10 mouse cellular contexts compared by ENCODE assay signal in genomic region chr12:109748326-109749059, GRCm38 (mm10).
DNase-seq lines count a peak whose midpoint lies in the region; ATAC-seq and TF ChIP-seq lines count a peak whose summit lies in the region.
"Had no signal": no experiment of that assay in that cellular context is flagged by ENCODE, and none has a peak within 500 bp of the region (broad histone marks: within the 10 kb centered on the region; RNA-seq: fewer than 3 reads in every experiment).

No protein-coding gene starts in this region.

- no peak overlapping the region for H3K4me2 ChIP-seq in hindbrain, postnatal 0 days (ENCODE audit: low read depth, low read length)
- no peak overlapping the region for H3K4me2 ChIP-seq in embryonic facial prominence, embryonic 14.5 days (ENCODE audit: low read depth, low read length)
- H3K4me2 ChIP-seq in neural tube, embryonic 15.5 days: no peak overlapping the region
- H3K4me2 ChIP-seq in kidney, embryonic 14.5 days (replicated peaks; ENCODE audit: low read depth, low read length): no peak overlapping the region

- 86% methylated on average over 12 of the region's 12 CpGs for WGBS in hindbrain, embryonic 10.5 days
- WGBS in hindbrain, postnatal 0 days: 49% methylated on average over 12 of the region's 12 CpGs
- WGBS in embryonic facial prominence, embryonic 14.5 days: 64% methylated on average over 12 of the region's 12 CpGs
- 65% methylated on average over 12 of the region's 12 CpGs for WGBS in neural tube, embryonic 15.5 days
- WGBS in kidney, embryonic 14.5 days: 68% methylated on average over 12 of the region's 12 CpGs

- no peak overlapping the region for H3K4me3 ChIP-seq in hindbrain, embryonic 10.5 days
- no peak overlapping the region for H3K4me3 ChIP-seq in hindbrain, postnatal 0 days (ENCODE audit: low read length)
- no peak overlapping the region for H3K4me3 ChIP-seq in embryonic facial prominence, embryonic 14.5 days (ENCODE audit: low read depth, low read length)
- no peak overlapping the region for H3K4me3 ChIP-seq in neural tube, embryonic 15.5 days (replicated peaks)
- no peak overlapping the region for H3K4me3 ChIP-seq in kidney, embryonic 14.5 days (ENCODE audit: low read length)

- H3K4me1 ChIP-seq in hindbrain, embryonic 10.5 days (replicated peaks): peaks cover 61% of the 10 kb centered on the region
- no peaks in the 10 kb centered on the region for H3K4me1 ChIP-seq in hindbrain, postnatal 0 days (ENCODE audit: insufficient read depth, low read length)
- peaks cover 19% of the 10 kb centered on the region for H3K4me1 ChIP-seq in embryonic facial prominence, embryonic 14.5 days (ENCODE audit: control insufficient read depth, insufficient read depth, low read length)
- peaks cover 39% of the 10 kb centered on the region for H3K4me1 ChIP-seq in neural tube, embryonic 15.5 days
- peaks cover 15% of the 10 kb centered on the region; the same call in 1 of the 2 replicates for H3K4me1 ChIP-seq in kidney, embryonic 14.5 days (ENCODE audit: control insufficient read depth, insufficient read depth, low read length)

- no peaks in the 10 kb centered on the region for H3K27me3 ChIP-seq in hindbrain, embryonic 10.5 days (ENCODE audit: insufficient read depth, poor library complexity, severe bottlenecking)
- H3K27me3 ChIP-seq in hindbrain, postnatal 0 days (ENCODE audit: insufficient read depth, low read length): no peaks in the 10 kb centered on the region
- H3K27me3 ChIP-seq in embryonic facial prominence, embryonic 14.5 days (replicated peaks; ENCODE audit: control insufficient read depth, insufficient read depth, low read length): no peaks in the 10 kb centered on the region
- H3K27me3 ChIP-seq in neural tube, embryonic 15.5 days (replicated peaks): no peaks in the 10 kb centered on the region
- H3K27me3 ChIP-seq in kidney, embryonic 14.5 days (ENCODE audit: control insufficient read depth, insufficient read depth, low read length): no peaks in the 10 kb centered on the region; the same call in 1 of the 2 replicates
- H3K27me3 ChIP-seq: CH12.LX had no signal

- no peaks in the 10 kb centered on the region for H3K9me3 ChIP-seq in hindbrain, embryonic 10.5 days
- no peaks in the 10 kb centered on the region for H3K9me3 ChIP-seq in hindbrain, postnatal 0 days (ENCODE audit: low read length)
- H3K9me3 ChIP-seq in embryonic facial prominence, embryonic 14.5 days (ENCODE audit: control insufficient read depth, low read length): no peaks in the 10 kb centered on the region
- H3K9me3 ChIP-seq in neural tube, embryonic 15.5 days (replicated peaks): no peaks in the 10 kb centered on the region
- H3K9me3 ChIP-seq in kidney, embryonic 14.5 days (ENCODE audit: control insufficient read depth, low read length): no peaks in the 10 kb centered on the region

- TF ChIP-seq CTCF in hindbrain, postnatal 0 days (IDR thresholded peaks at IDR 0.05; ENCODE audit: low read depth): no peak

- no peak for DNase-seq in hindbrain, embryonic 10.5 days (ENCODE audit: low spot score)
- no peak for DNase-seq in hindbrain, postnatal 0 days (ENCODE audit: low spot score)
- peak; percentile 34 for DNase-seq in embryonic facial prominence, embryonic 14.5 days (ENCODE audit: low spot score)
- peak; percentile 79 to 81 for DNase-seq in layer of hippocampus, adult 8-10 months (ENCODE audit: low spot score in 2 of 2)
- DNase-seq in embryo, embryonic 10 days (ENCODE audit: low spot score): no peak
- no peak for DNase-seq in liver
- DNase-seq: adrenal gland, adult 2 months had no signal

- no peak for ATAC-seq in hindbrain, postnatal 0 days
- ATAC-seq in embryonic facial prominence, embryonic 14.5 days (ENCODE audit: low read depth): no peak
- no peak for ATAC-seq in neural tube, embryonic 15.5 days (ENCODE audit: low FRiP score)
- ATAC-seq in kidney, embryonic 14.5 days (ENCODE audit: low FRiP score, low TSS enrichment): no peak

- H3K9ac ChIP-seq in hindbrain, postnatal 0 days (replicated peaks; ENCODE audit: low read length): no peak overlapping the region
- H3K9ac ChIP-seq in embryonic facial prominence, embryonic 14.5 days (ENCODE audit: low read depth, low read length): no peak overlapping the region
- H3K9ac ChIP-seq in neural tube, embryonic 15.5 days (replicated peaks): no peak overlapping the region
- no peak overlapping the region for H3K9ac ChIP-seq in kidney, embryonic 14.5 days (ENCODE audit: low read depth, low read length)

- H3K36me3 ChIP-seq in hindbrain, embryonic 10.5 days: peaks cover 29% of the 10 kb centered on the region
- no peaks in the 10 kb centered on the region for H3K36me3 ChIP-seq in hindbrain, postnatal 0 days (ENCODE audit: insufficient read depth, low read length)
- H3K36me3 ChIP-seq in embryonic facial prominence, embryonic 14.5 days (ENCODE audit: control insufficient read depth, insufficient read depth, low read length): peaks cover 34% of the 10 kb centered on the region
- peaks cover 11% of the 10 kb centered on the region; the same call in 1 of the 2 replicates for H3K36me3 ChIP-seq in neural tube, embryonic 15.5 days
- no peaks in the 10 kb centered on the region; the same call in 1 of the 2 replicates for H3K36me3 ChIP-seq in kidney, embryonic 14.5 days (ENCODE audit: control insufficient read depth, insufficient read depth, low read length)

- peak overlapping the region; percentile 86 for H3K27ac ChIP-seq in hindbrain, embryonic 10.5 days
- H3K27ac ChIP-seq in hindbrain, postnatal 0 days: no peak overlapping the region
- peak overlapping the region; percentile 40; the same call in 1 of the 2 replicates for H3K27ac ChIP-seq in embryonic facial prominence, embryonic 14.5 days (replicated peaks; ENCODE audit: low read depth, low read length)
- H3K27ac ChIP-seq in neural tube, embryonic 15.5 days (replicated peaks): 0 out of 2 replicates have a peak overlapping the region, but pooled peaks have one; percentile 6
- no peak overlapping the region for H3K27ac ChIP-seq in kidney, embryonic 14.5 days (ENCODE audit: low read depth, low read length)

Comparison
In these comparisons a context has a peak if more than half of its experiments do, and no peak if none do; other contexts are left out.
1. H3K27ac ChIP-seq: peak in hindbrain, embryonic 10.5 days (single experiment), embryonic facial prominence, embryonic 14.5 days (single experiment) and neural tube, embryonic 15.5 days (single experiment); none in hindbrain, postnatal 0 days (single experiment) and kidney, embryonic 14.5 days (single experiment).
2. DNase-seq: peak in embryonic facial prominence, embryonic 14.5 days (single experiment) and layer of hippocampus, adult 8-10 months (2 of 2); none in hindbrain, embryonic 10.5 days (single experiment), hindbrain, postnatal 0 days (single experiment), embryo, embryonic 10 days (single experiment) and liver (single experiment).